Mouse (Mus musculus) adrenal gland, postnatal 0 days (tissue): ENCODE measurements around the gene Dnaaf1. TPM values are rescaled to one million over a fixed set of nuclear protein-coding genes. Genes with fewer than 3 reads are reported as not detected.

Source experiments
- polyA plus RNA-seq: library from polyadenylated mRNA; unstranded; fragments of >200 nt; fragmentation: Nextera tagmentation; extraction: Ambion mirVana; gene quantifications from 2 replicates; pipeline ENCODE4 v1.2.1, GENCODE M21; 2015

Dnaaf1 gene
- not detected in 2 replicates for polyA plus RNA-seq

DNA sequence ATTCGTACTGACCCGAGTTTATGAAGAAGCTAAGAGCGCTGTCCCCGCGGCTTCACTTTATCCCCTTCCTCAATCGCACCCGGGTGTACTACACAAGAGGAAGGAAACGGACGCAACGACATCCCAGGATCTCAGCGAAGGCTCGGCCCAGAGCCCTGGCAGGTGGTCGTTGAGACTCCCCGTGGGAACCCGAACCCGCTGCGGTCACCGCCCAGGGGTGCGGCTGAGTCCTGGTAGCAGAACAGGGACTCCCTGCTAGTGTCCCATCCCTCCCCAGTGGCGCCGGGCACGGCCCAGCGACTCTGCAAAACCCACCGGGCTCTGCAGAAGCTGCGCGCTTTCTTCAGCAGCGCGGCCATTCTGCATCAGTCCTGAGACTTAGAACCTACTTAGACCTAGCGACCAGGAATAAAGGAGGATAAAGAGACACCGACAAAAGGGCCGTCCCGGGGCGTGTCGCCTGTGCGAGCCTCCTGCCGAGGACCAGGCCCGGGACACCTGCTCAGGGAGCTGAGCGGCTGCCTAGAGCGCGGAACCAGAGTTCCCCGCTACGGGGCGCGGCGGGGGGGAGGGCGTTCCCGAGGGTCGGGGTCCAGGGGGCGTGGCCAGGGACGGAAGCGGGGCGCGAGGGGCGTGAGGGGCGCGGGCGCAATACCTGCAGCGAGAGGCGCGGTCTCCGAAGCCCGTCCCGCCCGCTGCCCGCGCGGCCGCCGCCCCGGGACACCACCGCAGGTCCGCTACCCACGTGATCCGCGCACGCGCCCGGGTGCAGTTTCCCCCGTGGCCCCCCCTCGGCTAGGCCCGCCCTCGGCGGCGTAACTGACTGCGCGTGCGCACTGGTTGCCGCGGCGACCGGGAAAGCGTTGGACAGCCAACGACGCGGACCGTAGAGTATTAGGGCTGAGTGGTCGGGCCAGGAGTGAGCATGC lies at the start of gene Dnaaf1, which contains the start of gene Hsdl1:
Gene Dnaaf1, plus strand, starts transcription at position 799 of the 929 bp plus-strand sequence.
Gene Hsdl1, minus strand, starts transcription at position 747 of the 929 bp plus-strand sequence.

DNA sequence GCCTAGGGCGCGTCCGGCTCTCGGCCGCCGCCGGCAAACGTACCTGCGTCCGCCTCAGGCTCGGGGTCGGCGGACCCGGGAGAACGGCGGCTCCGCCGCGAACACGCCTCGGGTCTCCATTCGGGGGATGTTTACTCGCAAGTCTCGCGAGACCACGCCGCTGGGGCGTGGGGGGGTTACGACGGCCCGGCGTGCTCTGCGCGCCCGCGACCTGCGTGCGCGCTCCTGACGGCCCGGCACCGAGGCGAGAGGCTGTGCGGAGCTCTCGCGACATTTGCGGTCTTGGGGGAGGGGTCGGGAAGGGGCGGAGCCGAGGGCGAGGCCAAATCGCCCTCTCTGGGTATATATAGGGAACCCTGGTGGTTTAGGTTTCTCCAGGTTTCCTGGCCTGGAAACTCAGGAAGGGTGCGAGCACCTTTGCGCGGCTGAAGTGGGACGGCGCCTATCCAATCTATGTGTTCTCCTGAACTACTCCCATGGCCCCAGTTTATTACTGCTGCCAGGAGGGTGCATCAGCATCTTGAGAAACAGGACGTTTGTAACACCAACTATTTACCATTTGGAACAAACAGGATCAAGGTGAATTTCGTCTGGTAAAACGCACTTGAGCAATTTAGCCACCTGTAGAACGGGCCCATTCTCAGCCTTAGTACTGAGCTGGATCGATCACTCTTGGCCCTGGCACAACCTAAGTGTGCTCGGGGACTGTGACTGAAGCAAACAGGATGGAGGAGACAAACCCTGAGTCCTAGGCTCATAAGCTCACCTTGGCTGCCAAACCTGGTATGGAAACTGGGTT lies 16.2 kb upstream of the Dnaaf1 start, which contains the start of gene Mbtps1:
Gene Mbtps1, minus strand, starts transcription at position 133 of the 799 bp plus-strand sequence.

DNA sequence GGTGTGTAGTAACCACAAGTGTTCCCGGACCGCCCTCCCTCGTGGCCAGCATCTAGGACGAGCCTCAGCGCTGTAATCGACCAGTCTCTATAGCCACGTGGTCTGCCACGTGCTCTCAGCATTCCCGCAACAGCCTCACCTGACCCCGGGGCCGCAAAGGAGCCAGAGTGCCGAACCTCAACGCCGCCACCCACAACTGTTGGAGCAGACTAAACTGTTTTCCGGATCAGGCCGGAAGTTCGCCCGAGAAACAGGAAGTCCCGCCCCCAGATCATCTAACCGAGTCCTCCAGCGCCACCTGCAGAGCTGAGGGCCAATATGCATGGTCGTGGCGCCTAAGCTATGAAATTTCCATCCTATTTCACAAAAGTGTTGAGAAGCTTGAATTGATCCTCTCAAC lies 30.0 kb downstream of the Dnaaf1 start, which contains the start of gene Taf1c:
Gene Taf1c, minus strand, starts transcription at position 227 of the 400 bp plus-strand sequence.

DNA sequence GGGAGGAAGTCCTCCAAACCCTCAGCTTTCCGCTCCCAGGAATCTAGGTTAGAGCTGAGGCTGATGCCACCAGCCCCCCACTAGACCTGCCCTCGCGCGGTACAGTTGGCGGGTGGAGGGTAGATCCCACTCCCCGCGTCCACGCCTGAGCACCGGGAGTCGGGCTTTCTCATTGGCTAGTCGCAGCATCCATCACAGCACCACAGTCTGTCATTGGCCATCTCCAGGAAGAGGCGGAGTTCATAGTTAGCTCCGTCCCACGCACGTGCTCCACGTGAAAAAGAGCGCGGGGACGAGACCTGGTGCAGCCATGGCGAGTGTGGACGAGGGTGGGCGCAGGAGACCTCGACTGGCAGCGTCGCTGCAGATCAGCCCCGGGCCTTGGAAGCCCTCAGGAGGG lies 37.4 kb downstream of the Dnaaf1 start, which contains the start of gene Adad2:
Gene Adad2, plus strand, starts transcription at position 277 of the 400 bp plus-strand sequence.

DNA sequence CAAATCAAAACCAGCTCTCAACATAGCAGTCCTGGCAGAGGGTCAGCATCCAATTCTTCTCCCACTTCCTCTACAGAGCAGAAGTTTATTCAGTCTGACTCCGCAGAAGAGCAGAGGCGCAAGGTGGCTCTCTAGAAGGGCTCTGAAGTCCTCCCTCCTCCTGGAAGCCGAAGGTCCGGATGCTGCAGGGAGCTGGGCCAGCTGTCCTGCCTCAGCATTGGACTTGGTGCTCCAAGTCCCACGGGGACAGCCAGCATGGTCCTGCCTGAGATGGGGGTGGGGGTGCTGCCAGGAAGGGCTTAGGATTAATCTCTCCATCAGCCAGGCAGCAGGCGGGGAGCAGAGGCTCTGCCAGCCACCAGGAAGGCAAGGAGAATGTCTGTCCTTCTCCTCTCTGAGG lies 60.3 kb downstream of the Dnaaf1 start, which contains the start of gene Kcng4:
Gene Kcng4, minus strand, starts transcription at position 303 of the 400 bp plus-strand sequence.

Other genes with a start within 250 kb of the Dnaaf1 start
- 382 and 386 TPM in 2 replicates for gene Hsbp1, start 230.7 kb upstream of the Dnaaf1 start, polyA plus RNA-seq
- 22.4 and 36.1 TPM in 2 replicates for gene Mlycd, start 180.4 kb upstream of the Dnaaf1 start, polyA plus RNA-seq
- 17.6 and 43.7 TPM in 2 replicates for gene Osgin1, start 141.1 kb upstream of the Dnaaf1 start, polyA plus RNA-seq
- gene Necab2, start 128.5 kb upstream of the Dnaaf1 start, polyA plus RNA-seq = 3.4 and 10.8 TPM in 2 replicates
- gene Slc38a8, start 73.5 kb upstream of the Dnaaf1 start, polyA plus RNA-seq = 0.14 and 0.19 TPM in 2 replicates
- gene Mbtps1, start 16.5 kb upstream of the Dnaaf1 start, polyA plus RNA-seq = 54.4 and 67.3 TPM in 2 replicates
- gene Hsdl1, start 52 bp upstream of the Dnaaf1 start, polyA plus RNA-seq = 28.0 and 28.8 TPM in 2 replicates
- 4.7 and 6.8 TPM in 2 replicates for gene Taf1c, start 30.0 kb downstream of the Dnaaf1 start, polyA plus RNA-seq
- gene Adad2, start 37.5 kb downstream of the Dnaaf1 start, polyA plus RNA-seq = not detected in 2 replicates
- 0.72 and 0.85 TPM in 2 replicates for gene Kcng4, start 60.4 kb downstream of the Dnaaf1 start, polyA plus RNA-seq
- 24.1 and 64.3 TPM in 2 replicates for gene Wfdc1, start 91.1 kb downstream of the Dnaaf1 start, polyA plus RNA-seq
- 0.17 and 0.25 TPM in 2 replicates for gene Atp2c2, start 124.8 kb downstream of the Dnaaf1 start, polyA plus RNA-seq
- gene Tldc1, start 203.2 kb downstream of the Dnaaf1 start, polyA plus RNA-seq = 9.2 and 13.6 TPM in 2 replicates